Mouse (Mus musculus) midbrain, embryonic 11.5 days (tissue): ENCODE measurements around the gene Med11. TPM values are rescaled to one million over a fixed set of nuclear protein-coding genes. Genes with fewer than 3 reads are reported as not detected.
"Not testable (repeated sequence)": the region's sequence is repeated elsewhere in the genome, so short reads cannot be mapped to it uniquely, and the experiment has no call there.

Experiments
- ATAC-seq: fragments of 200-750 bp; cut with Nextera tagmentation; 2 replicates; pipeline ENCODE4 v1.8.0; 2017; ENCODE audit warnings: moderate TSS enrichment, moderate library complexity; ENCODE audit not compliant: low FRiP score
- DNase-seq: peaks from one replicate; pipeline ENCODE4 v3.0.0; 2015; ENCODE audit warnings: low spot score; ENCODE audit errors: missing footprints
- H3K27ac ChIP-seq: fragments of 300-500 bp; sonication (generic); 2 replicates; pipeline ENCODE4 v1.5.1; 2014; ENCODE audit warnings: low read depth, low read length
- H3K27me3 ChIP-seq: fragments of 300-500 bp; sonication (generic); 2 replicates; pipeline ENCODE4 v1.6.1; 2014; ENCODE audit warnings: mild to moderate bottlenecking, low read length, moderate library complexity, mixed read lengths; ENCODE audit not compliant: control insufficient read depth, insufficient read depth
- H3K36me3 ChIP-seq: fragments of 300-500 bp; sonication (generic); 2 replicates; pipeline ENCODE4 v1.6.1; 2014; ENCODE audit warnings: mild to moderate bottlenecking, low read length, moderate library complexity, mixed read lengths; ENCODE audit not compliant: control insufficient read depth, insufficient read depth
- H3K4me1 ChIP-seq: fragments of 300-500 bp; sonication (generic); 2 replicates; pipeline ENCODE4 v1.6.1; 2014; ENCODE audit warnings: low read length; ENCODE audit not compliant: control insufficient read depth, insufficient read depth
- H3K4me2 ChIP-seq: fragments of 300-500 bp; sonication (generic); 2 replicates; pipeline ENCODE4 v1.6.1; 2014; ENCODE audit warnings: mild to moderate bottlenecking, moderate library complexity
- H3K4me3 ChIP-seq: fragments of 300-500 bp; sonication (generic); 2 replicates; pipeline ENCODE4 v1.5.1; 2014; ENCODE audit warnings: low read depth, low read length
- H3K9ac ChIP-seq: fragments of 300-500 bp; sonication (generic); 2 replicates; pipeline ENCODE4 v1.6.1; 2014; ENCODE audit warnings: low read length
- H3K9me3 ChIP-seq: fragments of 300-500 bp; sonication (generic); 2 replicates; pipeline ENCODE4 v1.6.1; 2016; ENCODE audit warnings: low read length; ENCODE audit not compliant: control insufficient read depth
- WGBS: fragments of 180-500 bp; shearing (Covaris S2); extraction: QIAGEN DNeasy Blood & Tissue Kit; methylation state at CpG from one replicate; pipeline ENCODE4 v1.1.7; 2014; 5-methylcytosine and 5-hydroxymethylcytosine counted together
- polyA plus RNA-seq: library from polyadenylated mRNA; unstranded; fragments of >200 nt; fragmentation: Nextera tagmentation; extraction: Ambion mirVana; gene quantifications from 2 replicates; pipeline ENCODE4 v1.2.1, GENCODE M21; 2014

Gene Med11
- polyA plus RNA-seq, 1 experiment from 2014 or later, result 42.1 TPM

GRCm38 (mm10) chr11:70459601-70460101 lies 7.9 kb downstream of the Med11 start, which contains the start of gene Cxcl16:
Gene Cxcl16 (minus strand): TSS chr11:70459984.
- Histone ChIP-seq H3K36me3 (no peaks in the 10 kb centered on the region), H3K9ac (peak within 1 kb of the TSS; percentile 62), H3K4me3 (peak within 1 kb of the TSS; percentile 39), H3K27ac (no peak within 1 kb of the TSS), H3K4me2 (peak within 1 kb of the TSS; percentile 81), H3K9me3 (no peaks in the 10 kb centered on the region), H3K27me3 (peaks cover 28% of the 10 kb centered on the region), H3K4me1 (peaks cover 7% of the 10 kb centered on the region)
- ATAC-seq (no peak), DNase-seq (peak; percentile 91)
- 5% methylated on average over 30 of the region's 30 CpGs for WGBS

GRCm38 (mm10) chr11:70463970-70464369 lies 12.3 kb downstream of the Med11 start:
- WGBS, result 75% methylated on average over 5 of the region's 5 CpGs
- Histone ChIP-seq H3K27ac (no peak overlapping the region), H3K4me1 (peaks cover 5% of the 10 kb centered on the region), H3K4me3 (no peak overlapping the region), H3K9me3 (no peaks in the 10 kb centered on the region), H3K9ac (no peak overlapping the region), H3K4me2 (no peak overlapping the region), H3K36me3 (no peaks in the 10 kb centered on the region), H3K27me3 (peaks cover 34% of the 10 kb centered on the region)
- ATAC-seq (no peak), DNase-seq (no peak)

GRCm38 (mm10) chr11:70465211-70465610 lies 13.5 kb downstream of the Med11 start:
- Histone ChIP-seq H3K36me3 (no peaks in the 10 kb centered on the region), H3K9ac (no peak overlapping the region), H3K27ac (no peak overlapping the region), H3K4me3 (no peak overlapping the region), H3K27me3 (peaks cover 22% of the 10 kb centered on the region), H3K9me3 (no peaks in the 10 kb centered on the region), H3K4me2 (peak overlapping the region; percentile 6; the same call in 1 of the 2 replicates), H3K4me1 (no peaks in the 10 kb centered on the region; the same call in 1 of the 2 replicates)
- 22% methylated on average over 16 of the region's 16 CpGs for WGBS
- DNase-seq (peak; percentile 91), ATAC-seq (no peak)

- no peak overlapping the region for H3K9ac ChIP-seq
- H3K27ac ChIP-seq, result no peak overlapping the region
- H3K4me2 ChIP-seq, result no peak overlapping the region
- DNase-seq (peak; percentile 86), ATAC-seq (no peak)
- WGBS, result 17% methylated on average over 23 of the region's 23 CpGs
- no peaks in the 10 kb centered on the region; the same call in 1 of the 2 replicates for H3K4me1 ChIP-seq
- H3K27me3 ChIP-seq, result peaks cover 18% of the 10 kb centered on the region
- H3K36me3 ChIP-seq, result no peaks in the 10 kb centered on the region
- no peak overlapping the region for H3K4me3 ChIP-seq
- H3K9me3 ChIP-seq, result no peaks in the 10 kb centered on the region
Observed at GRCm38 (mm10) chr11:70465824-70466223, 14.1 kb downstream of the Med11 start.

GRCm38 (mm10) chr11:70467902-70468619 lies 16.3 kb downstream of the Med11 start:
- H3K4me2 ChIP-seq, result no peak overlapping the region
- peaks cover 16% of the 10 kb centered on the region; the same call in 1 of the 2 replicates for H3K27me3 ChIP-seq
- no peak overlapping the region for H3K27ac ChIP-seq
- no peak overlapping the region for H3K9ac ChIP-seq
- ATAC-seq (no peak), DNase-seq (no peak)
- no peaks in the 10 kb centered on the region; the same call in 1 of the 2 replicates for H3K4me1 ChIP-seq
- 92% methylated on average over 5 of the region's 5 CpGs for WGBS
- no peaks in the 10 kb centered on the region for H3K36me3 ChIP-seq
- no peaks in the 10 kb centered on the region for H3K9me3 ChIP-seq
- no peak overlapping the region for H3K4me3 ChIP-seq

GRCm38 (mm10) chr11:70469764-70470163 lies 18.0 kb downstream of the Med11 start:
- no peaks in the 10 kb centered on the region for H3K36me3 ChIP-seq
- no peak for DNase-seq
- WGBS, result 82% methylated on average over 3 of the region's 3 CpGs
- no peaks in the 10 kb centered on the region for H3K9me3 ChIP-seq
- no peak for ATAC-seq
- no peak overlapping the region for H3K4me3 ChIP-seq
- peaks cover 12% of the 10 kb centered on the region; the same call in 1 of the 2 replicates for H3K27me3 ChIP-seq
- H3K4me1 ChIP-seq, result no peaks in the 10 kb centered on the region; the same call in 1 of the 2 replicates
- no peak overlapping the region for H3K9ac ChIP-seq
- H3K27ac ChIP-seq, result no peak overlapping the region
- H3K4me2 ChIP-seq, result no peak overlapping the region

GRCm38 (mm10) chr11:70472716-70473115 lies 21.0 kb downstream of the Med11 start:
- no peak for ATAC-seq
- no peaks in the 10 kb centered on the region for H3K4me1 ChIP-seq
- no peaks in the 10 kb centered on the region for H3K27me3 ChIP-seq
- H3K36me3 ChIP-seq, result no peaks in the 10 kb centered on the region
- H3K27ac ChIP-seq, result no peak overlapping the region
- no peaks in the 10 kb centered on the region for H3K9me3 ChIP-seq
- no peak for DNase-seq
- H3K9ac ChIP-seq, result no peak overlapping the region
- no peak overlapping the region for H3K4me2 ChIP-seq
- no peak overlapping the region for H3K4me3 ChIP-seq

- not testable (repeated sequence) for H3K4me1 ChIP-seq, H3K27ac ChIP-seq, H3K4me2 ChIP-seq, DNase-seq, H3K4me3 ChIP-seq, H3K36me3 ChIP-seq, ATAC-seq, H3K27me3 ChIP-seq, H3K9me3 ChIP-seq, H3K9ac ChIP-seq
- 84% methylated on average over 5 of the region's 5 CpGs for WGBS
Observed at GRCm38 (mm10) chr11:70473291-70473690, 21.6 kb downstream of the Med11 start.

- Histone ChIP-seq H3K9me3 (no peaks in the 10 kb centered on the region), H3K4me2 (no peak overlapping the region), H3K9ac (no peak overlapping the region), H3K27me3 (no peaks in the 10 kb centered on the region), H3K36me3 (no peaks in the 10 kb centered on the region), H3K4me3 (no peak overlapping the region), H3K27ac (no peak overlapping the region), H3K4me1 (no peaks in the 10 kb centered on the region)
- no peak for DNase-seq
- no peak for ATAC-seq
- WGBS, result 71% methylated on average over 12 of the region's 12 CpGs
Observed at GRCm38 (mm10) chr11:70474872-70475534, 23.3 kb downstream of the Med11 start.
